Mouse (Mus musculus) hindbrain, embryonic 15.5 days (tissue): ENCODE data around the gene Ppp1r16b. TPM values are rescaled to one million over a fixed set of nuclear protein-coding genes. Genes with fewer than 3 reads are reported as not detected.

ENCODE experiments used
- ATAC-seq: fragments of 200-750 bp; cut with Nextera tagmentation; 2 replicates; pipeline ENCODE4 v1.8.0; 2017; ENCODE audit warnings: low read depth, moderate number of reproducible peaks, moderate TSS enrichment; ENCODE audit not compliant: low FRiP score
- H3K27ac ChIP-seq: fragments of 300-500 bp; sonication (generic); replicated peaks from 2 replicates; pipeline ENCODE4 v1.5.1; 2015; ENCODE audit warnings: mild to moderate bottlenecking, inconsistent platforms
- H3K27me3 ChIP-seq: fragments of 300-500 bp; sonication (generic); 2 replicates; pipeline ENCODE4 v1.6.1; 2015; ENCODE audit warnings: control low read depth, inconsistent platforms
- H3K36me3 ChIP-seq: fragments of 300-500 bp; sonication (generic); 2 replicates; pipeline ENCODE4 v1.6.1; 2015; ENCODE audit warnings: control low read depth, inconsistent platforms
- H3K4me1 ChIP-seq: fragments of 300-500 bp; sonication (generic); replicated peaks from 2 replicates; pipeline ENCODE4 v1.6.1; 2015; ENCODE audit warnings: control low read depth, inconsistent platforms
- H3K4me2 ChIP-seq: fragments of 300-500 bp; sonication (generic); 2 replicates; pipeline ENCODE4 v1.6.1; 2015; ENCODE audit warnings: moderate library complexity, mild to moderate bottlenecking, inconsistent platforms
- H3K4me3 ChIP-seq: fragments of 300-500 bp; sonication (generic); 2 replicates; pipeline ENCODE4 v1.5.1; 2015; ENCODE audit warnings: mild to moderate bottlenecking, inconsistent platforms
- H3K9ac ChIP-seq: fragments of 300-500 bp; sonication (generic); 2 replicates; pipeline ENCODE4 v1.6.1; 2015; ENCODE audit warnings: inconsistent platforms
- H3K9me3 ChIP-seq: fragments of 300-500 bp; sonication (generic); 2 replicates; pipeline ENCODE4 v1.6.1; 2016; ENCODE audit warnings: control low read depth, inconsistent platforms
- WGBS: fragments of 180-500 bp; shearing (Covaris S2); methylation state at CpG from one replicate; pipeline ENCODE4 v1.1.7; 2015; 5-methylcytosine and 5-hydroxymethylcytosine counted together
- polyA plus RNA-seq: library from polyadenylated mRNA; unstranded; fragments of >200 nt; fragmentation: Nextera tagmentation; extraction: Ambion mirVana; gene quantifications from 2 replicates; pipeline ENCODE4 v1.2.1, GENCODE M21; 2015

Gene Ppp1r16b
- polyA plus RNA-seq, 1 experiment from 2014 or later = 23.4 TPM

DNA sequence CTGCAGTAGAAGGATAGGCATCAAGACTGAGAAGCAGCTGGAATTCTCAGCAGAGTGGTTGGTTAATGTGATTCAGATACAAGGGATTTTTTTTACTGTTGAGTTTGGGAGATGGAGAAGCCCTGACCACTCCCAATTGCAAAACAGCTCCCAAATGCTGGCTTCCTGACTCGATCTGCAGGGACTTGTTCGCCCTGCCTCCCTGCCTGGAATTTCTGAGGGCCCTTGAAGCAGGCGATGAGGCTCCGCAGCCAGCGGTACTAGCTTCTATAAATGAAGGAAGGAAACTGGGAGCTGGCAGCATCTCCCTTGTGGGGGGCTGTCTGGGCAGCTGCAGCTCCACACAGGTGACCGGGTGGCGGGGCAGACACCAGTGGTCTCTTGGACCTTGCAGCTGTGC is 113.2 kb downstream of the Ppp1r16b start:
- H3K36me3 ChIP-seq = no peaks in the 10 kb centered on the region
- no peak overlapping the region for H3K27ac ChIP-seq
- 79% methylated on average over 7 of the region's 7 CpGs for WGBS
- H3K4me2 ChIP-seq = no peak overlapping the region
- H3K27me3 ChIP-seq = no peaks in the 10 kb centered on the region
- H3K4me1 ChIP-seq = peaks cover 12% of the 10 kb centered on the region; the same call in 1 of the 2 replicates
- no peaks in the 10 kb centered on the region for H3K9me3 ChIP-seq
- no peak for ATAC-seq
- no peak overlapping the region for H3K9ac ChIP-seq
- no peak overlapping the region for H3K4me3 ChIP-seq

DNA sequence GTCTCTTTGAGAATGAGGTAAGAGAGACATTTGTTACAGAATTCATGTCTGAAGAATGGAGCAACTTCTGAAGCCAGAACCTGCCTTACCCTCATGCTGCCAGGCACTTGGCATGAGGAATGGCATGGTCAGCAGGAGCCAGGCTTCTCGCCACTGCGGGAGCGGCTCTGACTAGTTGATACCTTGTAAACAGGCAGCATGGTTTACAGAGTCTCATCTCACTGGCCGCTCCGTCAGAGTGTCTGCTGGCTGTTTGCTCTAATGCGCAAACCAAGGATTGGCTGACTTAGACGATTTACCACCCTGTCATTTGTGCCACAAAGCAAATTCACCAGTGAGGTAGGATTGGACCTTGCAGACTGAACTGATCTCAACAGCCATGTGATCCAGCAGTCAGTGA is 115.9 kb downstream of the Ppp1r16b start:
- Histone ChIP-seq H3K9ac (no peak overlapping the region), H3K4me2 (no peak overlapping the region), H3K27me3 (no peaks in the 10 kb centered on the region), H3K36me3 (no peaks in the 10 kb centered on the region), H3K4me1 (peaks cover 12% of the 10 kb centered on the region; the same call in 1 of the 2 replicates), H3K4me3 (no peak overlapping the region), H3K9me3 (no peaks in the 10 kb centered on the region), H3K27ac (no peak overlapping the region)
- WGBS = 91% methylated on average over 7 of the region's 7 CpGs
- no peak for ATAC-seq

DNA sequence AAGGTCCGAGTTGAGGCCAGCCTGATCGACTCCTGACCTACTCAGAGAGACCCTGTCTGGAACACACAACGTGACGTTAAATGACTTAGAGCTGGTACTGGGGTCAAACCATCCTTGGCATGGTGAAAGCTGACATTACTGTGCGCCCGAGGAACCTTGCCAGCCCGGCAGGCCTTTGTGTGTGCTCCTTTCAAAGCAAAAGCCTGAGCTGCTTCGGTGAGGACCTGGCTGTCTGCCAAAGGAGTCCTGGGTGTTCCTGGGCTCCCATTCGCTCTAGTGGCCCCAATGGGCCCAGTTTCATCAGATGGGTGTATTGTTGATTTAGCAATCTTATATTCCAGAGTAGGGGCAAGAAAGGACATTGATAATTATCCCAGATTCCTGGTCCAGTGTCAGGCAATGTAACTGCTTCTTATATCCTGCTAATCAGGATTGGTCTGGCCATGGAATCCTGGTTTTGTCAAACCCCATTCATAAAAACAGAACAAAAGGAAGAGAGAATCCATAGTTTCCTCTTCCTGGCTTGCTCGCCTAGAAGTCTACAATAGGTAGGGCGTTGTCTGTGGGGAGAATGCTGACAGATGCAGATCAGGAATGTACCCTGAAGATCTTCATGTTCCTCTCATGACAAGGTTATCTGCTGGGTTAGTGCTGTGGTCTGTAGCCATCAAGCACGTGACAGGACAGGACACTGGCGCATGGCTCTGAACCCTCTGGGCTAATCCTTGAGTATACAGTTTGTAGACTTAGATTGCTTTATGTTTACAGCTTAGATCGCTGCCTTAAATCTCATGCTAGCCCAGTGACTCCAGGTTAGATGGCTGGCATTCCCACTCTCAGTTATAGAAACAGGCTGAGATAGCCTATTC is 122.0 kb downstream of the Ppp1r16b start:
- Histone ChIP-seq H3K9ac (no peak overlapping the region), H3K27ac (no peak overlapping the region), H3K4me2 (no peak overlapping the region), H3K27me3 (no peaks in the 10 kb centered on the region), H3K4me1 (no peaks in the 10 kb centered on the region), H3K9me3 (no peaks in the 10 kb centered on the region), H3K4me3 (no peak overlapping the region), H3K36me3 (no peaks in the 10 kb centered on the region)
- 75% methylated on average over 14 of the region's 14 CpGs for WGBS
- no peak for ATAC-seq

DNA sequence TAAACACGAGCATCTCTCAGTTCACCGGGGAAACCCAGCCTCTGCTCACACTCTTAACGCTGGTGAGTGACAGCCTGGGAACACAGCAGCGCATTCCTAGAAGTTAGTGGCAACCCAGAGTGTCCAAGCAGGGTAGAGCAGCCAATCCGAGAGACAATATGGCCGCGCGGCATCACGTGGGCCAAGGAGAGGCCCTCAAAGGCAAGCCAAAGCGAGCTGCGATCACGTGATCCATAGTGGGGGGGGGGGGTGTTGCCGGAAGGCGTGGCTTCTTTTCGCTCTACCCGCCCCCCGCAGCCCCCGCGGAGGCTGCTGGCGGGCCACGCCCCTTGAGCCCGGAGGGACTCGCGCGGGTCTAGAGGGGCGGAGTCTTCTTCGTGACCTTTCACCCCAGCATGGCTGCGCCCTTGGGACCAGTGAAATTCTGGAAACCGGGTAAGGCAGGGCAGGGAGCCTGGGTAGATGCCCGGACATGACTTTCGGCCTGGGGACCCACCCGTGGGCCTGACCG is 129.4 kb downstream of the Ppp1r16b start, which contains the start of gene Dhx35:
TSS of gene Dhx35 (plus strand) at position 314 of the 511 bp plus-strand sequence.
- no peaks in the 10 kb centered on the region for H3K27me3 ChIP-seq
- peak; percentile 99 for ATAC-seq
- H3K9ac ChIP-seq = peak within 1 kb of the TSS; percentile 62
- H3K36me3 ChIP-seq = no peaks in the 10 kb centered on the region
- WGBS = 0% methylated on average over 30 of the region's 33 CpGs
- peaks cover 14% of the 10 kb centered on the region for H3K4me1 ChIP-seq
- H3K27ac ChIP-seq = peak within 1 kb of the TSS; percentile 84
- H3K4me3 ChIP-seq = peak within 1 kb of the TSS; percentile 64
- H3K4me2 ChIP-seq = peak within 1 kb of the TSS; percentile 72
- no peaks in the 10 kb centered on the region for H3K9me3 ChIP-seq

DNA sequence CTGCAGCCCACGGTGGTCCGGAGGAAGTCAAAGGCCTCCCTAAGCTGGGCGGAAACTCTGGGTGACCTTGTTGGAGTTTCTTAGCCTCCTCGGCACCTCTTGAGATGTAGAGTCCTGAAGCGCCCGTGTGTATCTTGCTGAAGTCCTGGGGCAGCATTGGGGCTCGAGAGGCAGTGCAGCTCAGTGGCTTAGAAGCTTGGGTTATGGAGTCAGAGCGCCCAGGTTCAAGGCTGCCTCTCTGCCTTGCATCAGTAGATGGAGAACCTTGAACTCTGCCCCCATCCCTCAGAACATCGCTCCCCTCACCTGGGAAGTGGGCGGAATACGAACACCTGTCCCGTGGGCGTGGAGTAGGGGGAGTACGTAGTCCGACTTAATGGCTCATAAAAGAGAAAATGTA is 129.8 kb downstream of the Ppp1r16b start:
- H3K4me1 ChIP-seq = peaks cover 14% of the 10 kb centered on the region
- peak overlapping the region; percentile 72 for H3K4me2 ChIP-seq
- peak overlapping the region; percentile 64 for H3K4me3 ChIP-seq
- H3K27ac ChIP-seq = peak overlapping the region; percentile 77
- 12% methylated on average over 15 of the region's 15 CpGs for WGBS
- no peaks in the 10 kb centered on the region for H3K9me3 ChIP-seq
- ATAC-seq = no peak; the same call in 1 of the 2 replicates
- H3K27me3 ChIP-seq = no peaks in the 10 kb centered on the region
- no peaks in the 10 kb centered on the region for H3K36me3 ChIP-seq
- H3K9ac ChIP-seq = peak overlapping the region; percentile 62

DNA sequence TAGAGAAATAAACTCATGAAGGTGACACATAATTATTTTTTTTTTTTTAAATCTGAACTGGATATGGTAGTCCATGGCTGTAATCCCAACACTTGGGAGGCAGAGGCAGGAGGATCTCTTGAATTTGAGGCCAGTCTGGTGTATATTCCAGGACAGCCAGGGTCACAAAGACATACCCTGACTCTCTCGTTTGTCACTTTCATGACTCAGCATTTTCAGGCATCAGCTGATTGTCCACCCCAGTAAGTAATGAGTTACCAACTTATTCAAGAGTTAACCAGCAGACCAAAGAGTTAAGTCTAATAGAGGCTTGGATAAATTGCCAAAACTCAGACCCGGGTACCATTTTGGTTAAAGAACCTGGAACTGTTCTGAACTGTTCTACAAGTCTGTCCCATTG is 130.7 kb downstream of the Ppp1r16b start:
- peaks cover 14% of the 10 kb centered on the region for H3K4me1 ChIP-seq

DNA sequence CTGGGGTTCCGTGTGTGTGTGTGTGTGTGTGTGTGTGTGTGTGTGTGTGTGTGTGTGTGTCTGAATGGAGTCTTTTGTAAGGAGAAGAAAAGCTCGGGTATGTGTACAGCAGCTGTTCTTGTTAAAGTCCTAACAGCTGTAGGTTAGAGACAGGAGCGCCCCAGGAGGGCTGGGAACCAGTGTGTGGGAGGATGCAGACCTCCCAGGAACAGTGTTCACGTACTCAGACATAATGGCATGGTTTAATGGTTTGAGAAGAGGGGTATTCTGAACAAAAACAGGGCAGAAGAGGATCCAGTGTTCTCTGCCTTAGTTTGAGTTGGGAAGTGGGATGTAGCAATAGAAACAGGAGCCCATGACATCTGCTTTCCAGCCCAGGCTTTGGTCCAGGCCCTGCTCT is 134.1 kb downstream of the Ppp1r16b start:
- Histone ChIP-seq H3K4me2 (no peak overlapping the region), H3K4me3 (no peak overlapping the region), H3K27ac (0 out of 2 replicates have a peak overlapping the region, but pooled peaks have one; percentile 5), H3K9me3 (no peaks in the 10 kb centered on the region), H3K4me1 (0 out of 2 replicates have a peak, but pooled peaks cover 7% of the 10 kb centered on the region), H3K9ac (no peak overlapping the region), H3K27me3 (no peaks in the 10 kb centered on the region), H3K36me3 (peaks cover 10% of the 10 kb centered on the region; the same call in 1 of the 2 replicates)
- no peak for ATAC-seq
- WGBS = 37% methylated on average over 4 of the region's 4 CpGs

More for the DNA sequence above, 130.7 kb downstream of the Ppp1r16b start:
- H3K27ac ChIP-seq = no peak overlapping the region
- H3K9me3 ChIP-seq = no peaks in the 10 kb centered on the region
- H3K4me2 ChIP-seq = no peak overlapping the region
- no peak overlapping the region for H3K9ac ChIP-seq
- no peaks in the 10 kb centered on the region for H3K27me3 ChIP-seq
- 81% methylated on average over 2 of the region's 2 CpGs for WGBS
- no peak for ATAC-seq
- H3K36me3 ChIP-seq = no peaks in the 10 kb centered on the region
- no peak overlapping the region for H3K4me3 ChIP-seq

DNA sequence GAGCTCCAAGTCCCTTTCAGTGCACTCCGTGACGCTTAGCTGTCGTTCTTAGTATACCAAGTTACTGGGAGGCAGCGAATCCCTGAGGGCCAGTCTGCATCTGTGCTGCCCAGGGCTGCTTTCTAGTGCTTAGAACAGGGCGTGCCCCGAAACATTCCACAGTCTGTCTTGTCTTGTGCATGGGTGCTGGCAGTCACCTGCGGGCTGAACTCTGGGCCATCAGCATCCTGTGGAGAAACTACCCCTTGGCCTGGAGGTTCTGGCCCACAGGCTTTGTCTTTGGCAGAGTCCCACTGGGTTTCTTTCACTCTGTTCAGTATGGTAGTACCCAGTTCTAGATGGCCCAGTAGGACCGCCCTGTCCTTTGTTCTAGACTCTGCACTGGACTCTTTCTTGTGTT is 135.6 kb downstream of the Ppp1r16b start:
- no peak overlapping the region for H3K4me2 ChIP-seq
- no peak overlapping the region for H3K4me3 ChIP-seq
- no peak for ATAC-seq
- no peak overlapping the region for H3K9ac ChIP-seq
- no peaks in the 10 kb centered on the region for H3K4me1 ChIP-seq
- H3K27me3 ChIP-seq = no peaks in the 10 kb centered on the region
- no peak overlapping the region for H3K27ac ChIP-seq
- H3K9me3 ChIP-seq = no peaks in the 10 kb centered on the region
- 94% methylated on average over 8 of the region's 8 CpGs for WGBS
- peaks cover 10% of the 10 kb centered on the region; the same call in 1 of the 2 replicates for H3K36me3 ChIP-seq

DNA sequence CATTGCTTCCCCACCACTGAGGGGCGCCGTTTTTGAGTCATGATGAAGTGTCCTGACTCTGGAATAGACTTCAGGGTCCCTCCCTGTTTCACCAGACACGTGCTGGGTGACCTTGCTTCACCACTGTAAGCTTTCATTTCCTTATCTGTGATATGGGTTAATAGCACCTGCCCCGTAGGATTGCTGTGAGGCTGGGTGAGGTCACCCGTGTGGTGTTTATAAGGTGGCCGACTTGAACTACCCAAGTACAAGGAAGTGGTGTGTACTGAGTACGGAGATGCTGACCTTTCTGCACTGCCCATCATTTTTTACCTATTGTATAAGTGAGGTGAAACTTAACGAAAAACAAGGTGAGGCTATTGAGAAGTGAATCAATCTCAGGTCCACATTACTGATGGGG is 138.4 kb downstream of the Ppp1r16b start:
- no peak for ATAC-seq
- Histone ChIP-seq H3K4me1 (no peaks in the 10 kb centered on the region), H3K36me3 (peaks cover 13% of the 10 kb centered on the region), H3K9ac (no peak overlapping the region), H3K27me3 (no peaks in the 10 kb centered on the region), H3K4me3 (no peak overlapping the region), H3K4me2 (no peak overlapping the region), H3K9me3 (no peaks in the 10 kb centered on the region), H3K27ac (no peak overlapping the region)
- WGBS = 91% methylated on average over 8 of the region's 8 CpGs

DNA sequence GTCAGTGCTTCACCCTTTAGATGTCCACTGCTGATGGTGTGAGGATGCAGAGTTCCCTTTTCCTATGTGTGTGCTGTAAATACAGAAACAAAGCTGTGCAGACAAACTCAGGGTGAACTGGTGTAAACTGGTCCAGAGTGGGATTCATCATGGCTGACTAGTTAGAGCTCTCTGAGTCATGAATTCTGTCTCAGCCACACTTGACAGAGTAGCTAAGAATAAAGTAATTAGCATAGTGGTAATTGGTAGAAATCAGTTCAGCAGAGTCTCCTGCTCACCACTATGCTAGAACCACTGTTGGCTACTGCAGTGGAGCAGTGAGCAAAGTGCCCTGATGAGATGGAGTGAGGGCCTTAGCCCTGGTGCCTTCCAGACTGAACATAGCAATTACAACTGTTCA is 150.5 kb downstream of the Ppp1r16b start:
- Histone ChIP-seq H3K27me3 (no peaks in the 10 kb centered on the region), H3K36me3 (peaks cover 17% of the 10 kb centered on the region), H3K4me1 (no peaks in the 10 kb centered on the region), H3K9me3 (no peaks in the 10 kb centered on the region), H3K4me3 (no peak overlapping the region), H3K4me2 (no peak overlapping the region), H3K27ac (no peak overlapping the region), H3K9ac (no peak overlapping the region)
- no peak for ATAC-seq
